Mouse (Mus musculus) lung, embryonic 16.5 days (tissue): ENCODE data around the gene Gm10644. TPM values are rescaled to one million over a fixed set of nuclear protein-coding genes. Genes with fewer than 3 reads are reported as not detected.

Experiments used
- ATAC-seq: fragments of 200-750 bp; cut with Nextera tagmentation; 2 replicates; pipeline ENCODE4 v1.8.0; 2017; ENCODE audit warnings: low read depth, mild to moderate bottlenecking, moderate library complexity
- H3K27ac ChIP-seq: fragments of 300-500 bp; sonication (generic); 2 replicates; pipeline ENCODE4 v1.5.1; 2014; ENCODE audit warnings: mild to moderate bottlenecking, control low read depth, low read length
- H3K27me3 ChIP-seq: fragments of 300-500 bp; sonication (generic); 2 replicates; pipeline ENCODE4 v1.6.1; 2014; ENCODE audit warnings: low read depth, low read length, mixed read lengths; ENCODE audit not compliant: control insufficient read depth, insufficient read depth
- H3K36me3 ChIP-seq: fragments of 300-500 bp; sonication (generic); 2 replicates; pipeline ENCODE4 v1.6.1; 2014; ENCODE audit warnings: low read length; ENCODE audit not compliant: control insufficient read depth, insufficient read depth
- H3K4me1 ChIP-seq: fragments of 300-500 bp; sonication (generic); replicated peaks from 2 replicates; pipeline ENCODE4 v1.6.1; 2014; ENCODE audit warnings: low read length, mixed read lengths; ENCODE audit not compliant: control insufficient read depth, insufficient read depth
- H3K4me2 ChIP-seq: fragments of 300-500 bp; sonication (generic); 2 replicates; pipeline ENCODE4 v1.6.1; 2014; ENCODE audit warnings: low read depth, low read length, control low read depth
- H3K4me3 ChIP-seq: fragments of 300-500 bp; sonication (generic); 2 replicates; pipeline ENCODE4 v1.5.1; 2014; ENCODE audit warnings: mild to moderate bottlenecking, low read length, control low read depth
- H3K9ac ChIP-seq: fragments of 300-500 bp; sonication (generic); 2 replicates; pipeline ENCODE4 v1.6.1; 2014; ENCODE audit warnings: low read length, control low read depth
- H3K9me3 ChIP-seq: fragments of 300-500 bp; sonication (generic); 2 replicates; pipeline ENCODE4 v1.6.1; 2016; ENCODE audit warnings: low read length; ENCODE audit not compliant: control insufficient read depth
- WGBS: fragments of 180-500 bp; shearing (Covaris S2); extraction: QIAGEN DNeasy Blood & Tissue Kit; methylation state at CpG from one replicate; pipeline ENCODE4 v1.1.7; 2014; 5-methylcytosine and 5-hydroxymethylcytosine counted together
- polyA plus RNA-seq: library from polyadenylated mRNA; unstranded; fragments of >200 nt; fragmentation: Nextera tagmentation; extraction: Ambion mirVana; gene quantifications from 2 replicates; pipeline ENCODE4 v1.2.1, GENCODE M21; 2015

Gm10644 gene
- polyA plus RNA-seq, 1 experiment from 2014 or later, result 0.69 TPM

GRCm38 (mm10) chr8:83926266-83926665, 28.7 kb downstream of the Gm10644 start:
- no peak overlapping the region for H3K27ac ChIP-seq
- ATAC-seq, result no peak
- H3K36me3 ChIP-seq, result peaks cover 33% of the 10 kb centered on the region
- no peak overlapping the region for H3K9ac ChIP-seq
- no peak overlapping the region for H3K4me3 ChIP-seq
- 59% methylated on average over 7 of the region's 7 CpGs for WGBS
- H3K4me1 ChIP-seq, result no peaks in the 10 kb centered on the region
- H3K27me3 ChIP-seq, result no peaks in the 10 kb centered on the region
- no peak overlapping the region for H3K4me2 ChIP-seq
- H3K9me3 ChIP-seq, result no peaks in the 10 kb centered on the region

- no peak overlapping the region for H3K4me2 ChIP-seq
These were observed 30.4 kb downstream of the Gm10644 start for GRCm38 (mm10) chr8:83924585-83924984.

GRCm38 (mm10) chr8:83922727-83923126, 32.3 kb downstream of the Gm10644 start:
- no peak overlapping the region for H3K27ac ChIP-seq
- H3K4me2 ChIP-seq, result no peak overlapping the region
- ATAC-seq, result no peak
- no peak overlapping the region for H3K9ac ChIP-seq
- no peak overlapping the region for H3K4me3 ChIP-seq
- peaks cover 32% of the 10 kb centered on the region for H3K36me3 ChIP-seq
- H3K27me3 ChIP-seq, result no peaks in the 10 kb centered on the region
- WGBS, result 87% methylated on average over 8 of the region's 8 CpGs
- no peaks in the 10 kb centered on the region for H3K9me3 ChIP-seq
- H3K4me1 ChIP-seq, result no peaks in the 10 kb centered on the region

More at GRCm38 (mm10) chr8:83924585-83924984, 30.4 kb downstream of the Gm10644 start:
- 83% methylated on average over 5 of the region's 5 CpGs for WGBS
- Histone ChIP-seq H3K27ac (no peak overlapping the region), H3K36me3 (peaks cover 37% of the 10 kb centered on the region), H3K9me3 (no peaks in the 10 kb centered on the region), H3K4me1 (no peaks in the 10 kb centered on the region), H3K27me3 (no peaks in the 10 kb centered on the region), H3K4me3 (no peak overlapping the region), H3K9ac (no peak overlapping the region)
- no peak for ATAC-seq

- no peak overlapping the region for H3K27ac ChIP-seq
- H3K4me1 ChIP-seq, result no peaks in the 10 kb centered on the region
- H3K9ac ChIP-seq, result no peak overlapping the region
- peaks cover 32% of the 10 kb centered on the region for H3K36me3 ChIP-seq
- 60% methylated on average over 3 of the region's 3 CpGs for WGBS
- no peaks in the 10 kb centered on the region for H3K27me3 ChIP-seq
- H3K4me3 ChIP-seq, result no peak overlapping the region
- no peaks in the 10 kb centered on the region for H3K9me3 ChIP-seq
- H3K4me2 ChIP-seq, result no peak overlapping the region
- ATAC-seq, result peak; percentile 23; the same call in 1 of the 2 replicates
These were observed 33.4 kb downstream of the Gm10644 start for GRCm38 (mm10) chr8:83921558-83921957.

- no peak for ATAC-seq
- Histone ChIP-seq H3K9me3 (no peaks in the 10 kb centered on the region), H3K9ac (no peak overlapping the region), H3K4me2 (no peak overlapping the region), H3K27ac (no peak overlapping the region), H3K36me3 (peaks cover 12% of the 10 kb centered on the region), H3K4me1 (peaks cover 25% of the 10 kb centered on the region), H3K4me3 (no peak overlapping the region), H3K27me3 (no peaks in the 10 kb centered on the region)
- 65% methylated on average over 6 of the region's 6 CpGs for WGBS
These were observed 37.4 kb downstream of the Gm10644 start for GRCm38 (mm10) chr8:83917566-83917965.

- Histone ChIP-seq H3K36me3 (peaks cover 9% of the 10 kb centered on the region), H3K27ac (no peak overlapping the region), H3K9me3 (no peaks in the 10 kb centered on the region), H3K4me3 (no peak overlapping the region), H3K27me3 (no peaks in the 10 kb centered on the region), H3K4me1 (peaks cover 34% of the 10 kb centered on the region), H3K9ac (no peak overlapping the region), H3K4me2 (no peak overlapping the region)
- no peak for ATAC-seq
- 81% methylated on average over 5 of the region's 5 CpGs for WGBS
These were observed 39.0 kb downstream of the Gm10644 start for GRCm38 (mm10) chr8:83916015-83916414.

- H3K27ac ChIP-seq, result no peak overlapping the region
- no peak overlapping the region for H3K4me2 ChIP-seq
- H3K4me1 ChIP-seq, result peaks cover 41% of the 10 kb centered on the region
- 37% methylated on average over 5 of the region's 5 CpGs for WGBS
- no peak overlapping the region for H3K9ac ChIP-seq
- no peak overlapping the region for H3K4me3 ChIP-seq
- no peaks in the 10 kb centered on the region for H3K27me3 ChIP-seq
- ATAC-seq, result no peak
- H3K9me3 ChIP-seq, result no peaks in the 10 kb centered on the region
- H3K36me3 ChIP-seq, result peaks cover 3% of the 10 kb centered on the region
These were observed 40.1 kb downstream of the Gm10644 start for GRCm38 (mm10) chr8:83914860-83915259.

- Histone ChIP-seq H3K36me3 (no peaks in the 10 kb centered on the region), H3K9me3 (no peaks in the 10 kb centered on the region), H3K4me2 (no peak overlapping the region), H3K4me1 (peaks cover 48% of the 10 kb centered on the region), H3K4me3 (no peak overlapping the region), H3K9ac (no peak overlapping the region), H3K27me3 (no peaks in the 10 kb centered on the region), H3K27ac (no peak overlapping the region)
- no peak for ATAC-seq
- WGBS, result 85% methylated on average over 3 of the region's 3 CpGs
These were observed 40.8 kb downstream of the Gm10644 start for GRCm38 (mm10) chr8:83914232-83914631.

GRCm38 (mm10) chr8:83911809-83912731, 42.9 kb downstream of the Gm10644 start:
- H3K4me3 ChIP-seq, result no peak overlapping the region
- no peaks in the 10 kb centered on the region for H3K27me3 ChIP-seq
- ATAC-seq, result peak; percentile 83
- WGBS, result 43% methylated on average over 5 of the region's 5 CpGs
- H3K9me3 ChIP-seq, result no peaks in the 10 kb centered on the region
- H3K36me3 ChIP-seq, result no peaks in the 10 kb centered on the region
- 0 out of 2 replicates have a peak overlapping the region, but pooled peaks have one; percentile 2 for H3K4me2 ChIP-seq
- no peak overlapping the region for H3K9ac ChIP-seq
- peaks cover 53% of the 10 kb centered on the region for H3K4me1 ChIP-seq
- peak overlapping the region; percentile 64 for H3K27ac ChIP-seq
